Mouse (Mus musculus): ENCODE measurements around the gene Arhgap45. TPM values are rescaled to one million over a fixed set of nuclear protein-coding genes. Genes with fewer than 3 reads are reported as not detected.

Gene Arhgap45
- total RNA-seq, 2 experiments from 2014 or later: 1.7 to 1.9 TPM

GRCm38 (mm10) chr10:80071516-80071900 lies 55.1 kb downstream of the Arhgap45 start:
- intact Hi-C loops (cut with DNase I; ENCODE audit: low total_unique reads): no loop called here
- DNase-seq: no peak

GRCm38 (mm10) chr10:80072623-80073489 lies 56.4 kb downstream of the Arhgap45 start:
- intact Hi-C loops (cut with DNase I; ENCODE audit: low total_unique reads): no loop called here

DNA sequence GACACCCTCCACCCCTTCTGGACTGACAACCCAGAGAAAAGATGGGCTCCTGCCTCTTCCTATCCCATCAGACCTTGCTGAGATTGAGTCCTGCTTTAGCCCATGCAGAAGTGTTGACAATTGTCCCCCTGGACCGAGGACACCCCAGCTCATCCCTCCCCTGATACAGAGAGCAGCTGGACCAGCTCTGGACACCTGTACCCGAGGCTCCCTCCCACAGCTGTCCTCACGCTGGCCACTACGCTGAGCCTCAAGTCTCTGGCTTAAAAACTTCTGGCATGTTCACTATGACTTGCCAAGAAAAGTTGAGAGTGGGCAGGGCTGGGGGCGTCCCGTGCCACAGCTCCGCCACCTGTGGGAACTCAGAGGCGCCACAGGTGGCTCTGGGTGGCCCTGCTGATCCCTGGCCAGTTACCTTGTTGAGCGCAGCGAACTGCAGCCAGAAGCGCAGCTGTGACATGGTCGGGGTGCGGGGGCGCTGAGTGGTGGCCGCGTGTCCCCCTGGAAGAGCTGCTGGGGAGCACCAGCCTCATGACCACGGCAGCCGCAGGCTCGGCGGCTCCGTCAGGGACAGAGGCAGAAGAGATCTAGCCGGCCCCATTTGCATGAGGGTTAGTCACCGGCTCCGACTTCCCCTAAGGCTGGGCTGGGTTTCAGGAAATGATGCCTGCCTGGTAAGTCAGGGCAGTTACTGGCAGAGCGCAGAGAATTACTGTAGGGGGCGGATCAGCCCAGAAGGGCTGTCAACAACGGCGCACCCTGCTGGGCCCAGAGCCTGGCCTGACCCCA lies 58.6 kb downstream of the Arhgap45 start:
- DNase-seq: peak; percentile 76
- intact Hi-C loops (cut with DNase I; ENCODE audit: low total_unique reads): no loop called here

More at GRCm38 (mm10) chr10:80072623-80073489, 56.4 kb downstream of the Arhgap45 start:
- no peak for DNase-seq

DNA sequence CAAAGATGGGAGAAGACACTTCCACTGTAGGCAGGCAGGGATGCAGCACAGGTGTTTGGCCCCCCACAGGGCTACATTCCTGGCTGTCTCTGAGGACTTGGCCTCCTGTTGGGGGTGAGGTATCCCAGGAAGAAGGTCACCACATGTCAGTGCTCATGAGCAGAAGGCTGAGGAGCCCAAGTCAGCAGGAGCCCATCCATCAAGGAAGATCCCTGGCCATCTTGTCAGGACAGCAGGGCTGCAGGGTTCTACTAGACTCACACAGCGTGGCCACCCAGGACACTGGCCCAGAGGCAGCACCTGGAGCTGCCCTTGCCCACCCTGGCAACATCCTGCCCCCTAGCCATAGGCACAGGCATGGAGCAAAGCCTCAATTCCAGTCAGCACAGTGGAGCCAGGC lies 59.5 kb downstream of the Arhgap45 start:
- DNase-seq: no peak
- intact Hi-C loops (cut with DNase I; ENCODE audit: low total_unique reads): no loop called here

GRCm38 (mm10) chr10:80076386-80076785 lies 59.9 kb downstream of the Arhgap45 start:
- DNase-seq: no peak
- intact Hi-C loops (cut with DNase I; ENCODE audit: low total_unique reads): no loop called here

- DNase-seq: no peak
- intact Hi-C loops (cut with DNase I; ENCODE audit: low total_unique reads): no loop called here
Measured at GRCm38 (mm10) chr10:80077312-80077711, 60.9 kb downstream of the Arhgap45 start.

GRCm38 (mm10) chr10:80078366-80078765 lies 61.9 kb downstream of the Arhgap45 start:
- intact Hi-C loops (cut with DNase I; ENCODE audit: low total_unique reads): no loop called here

DNA sequence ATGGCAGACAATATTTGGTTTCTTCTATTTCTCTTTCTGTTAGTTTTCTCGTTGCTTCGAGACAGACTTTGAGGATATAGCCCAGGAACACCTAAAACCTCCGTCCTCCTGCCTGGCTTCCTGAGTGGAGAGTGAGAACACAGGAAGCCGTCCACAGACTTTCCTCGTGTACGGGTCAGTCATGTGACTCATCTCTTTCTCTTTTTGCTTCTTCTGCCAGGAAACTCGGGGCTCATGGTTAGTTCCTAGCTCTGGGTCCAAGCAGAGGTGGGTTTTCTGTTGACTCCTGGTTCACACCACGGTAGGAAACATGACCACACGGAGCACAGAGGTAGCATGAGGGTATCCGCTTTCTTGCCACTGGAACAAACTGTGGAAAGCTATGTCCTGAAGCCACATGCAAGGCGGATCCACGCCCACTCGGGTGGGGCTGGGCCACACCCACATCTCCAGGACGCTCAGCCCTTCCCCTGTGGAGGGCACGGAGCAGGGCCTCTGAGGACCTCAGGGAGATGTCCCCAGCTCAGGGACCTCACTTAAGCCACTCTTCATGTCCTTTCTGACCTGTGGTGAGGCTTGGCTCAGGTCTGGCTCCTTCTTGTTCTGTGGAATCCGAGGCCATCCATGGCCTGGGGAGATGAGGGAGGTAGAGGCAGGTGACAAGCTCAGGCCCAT lies 64.1 kb downstream of the Arhgap45 start:
- DNase-seq: no peak
- intact Hi-C loops (cut with DNase I; ENCODE audit: low total_unique reads): no loop called here

More at GRCm38 (mm10) chr10:80078366-80078765, 61.9 kb downstream of the Arhgap45 start:
- DNase-seq: no peak

Other genes starting within 250 kb of the Arhgap45 start
- gene Rnf126, start 249.7 kb upstream of the Arhgap45 start, total RNA-seq (2021): 10 to 100 TPM; 25.9 to 30.6 TPM
- 1 to 10 TPM; 1.3 to 2.2 TPM for gene Fstl3, start 239.4 kb upstream of the Arhgap45 start, total RNA-seq (2021)
- not detected for gene Prss57, start 225.7 kb upstream of the Arhgap45 start, total RNA-seq (2021)
- 10 to 100 TPM; 25.7 to 33.5 TPM for gene Palm, start 223.1 kb upstream of the Arhgap45 start, total RNA-seq (2021)
- gene Misp, start 195.7 kb upstream of the Arhgap45 start, total RNA-seq (2021): under 1 TPM in 1 of 2 experiments, not detected in 1; 0.35 TPM
- gene Ptbp1, start 162.2 kb upstream of the Arhgap45 start, total RNA-seq (2021): 10 to 100 TPM; 40.3 to 48.1 TPM
- gene Prtn3, start 142.2 kb upstream of the Arhgap45 start, total RNA-seq (2021): not detected
- gene Plppr3, start 142.0 kb upstream of the Arhgap45 start, total RNA-seq (2021): under 1 TPM; 0.09 to 0.29 TPM
- gene Elane, start 130.4 kb upstream of the Arhgap45 start, total RNA-seq (2021): not detected
- gene Cfd, start 125.8 kb upstream of the Arhgap45 start, total RNA-seq (2021): 10 to 100 TPM in 1 of 2 experiments, 1 to 10 TPM in 1; 3.6 to 16.6 TPM
- gene Med16, start 107.7 kb upstream of the Arhgap45 start, total RNA-seq (2021): 10 to 100 TPM; 37.7 to 38.1 TPM
- not detected for gene Gm26602, start 105.8 kb upstream of the Arhgap45 start, total RNA-seq (2021)
- under 1 TPM; 0.27 to 0.44 TPM for gene Kiss1r, start 99.7 kb upstream of the Arhgap45 start, total RNA-seq (2021)
- gene R3hdm4, start 95.4 kb upstream of the Arhgap45 start, total RNA-seq (2021): 100 to 1,000 TPM in 1 of 2 experiments, 10 to 100 TPM in 1; 98.8 to 106 TPM
- gene Arid3a, start 89.6 kb upstream of the Arhgap45 start, total RNA-seq (2021): 1 to 10 TPM; 2.4 to 2.7 TPM
- gene Wdr18, start 56.5 kb upstream of the Arhgap45 start, total RNA-seq (2021): 10 to 100 TPM; 18.7 to 23.0 TPM
- gene Grin3b, start 45.9 kb upstream of the Arhgap45 start, total RNA-seq (2021): under 1 TPM; 0.11 to 0.25 TPM
- gene Tmem259, start 32.3 kb upstream of the Arhgap45 start, total RNA-seq (2021): 10 to 100 TPM; 76.2 to 84.5 TPM
- gene Cnn2, start 28.1 kb upstream of the Arhgap45 start, total RNA-seq (2021): 10 to 100 TPM; 19.2 to 24.8 TPM
- gene Abca7, start 20.2 kb upstream of the Arhgap45 start, total RNA-seq (2021): 1 to 10 TPM; 4.2 TPM
- gene Polr2e, start 23.1 kb downstream of the Arhgap45 start, total RNA-seq (2021): 10 to 100 TPM; 45.3 to 55.6 TPM
- 100 to 1,000 TPM; 389 TPM for gene Gpx4, start 30.5 kb downstream of the Arhgap45 start, total RNA-seq (2021)
- 1 to 10 TPM; 6.2 to 6.3 TPM for gene Sbno2, start 88.9 kb downstream of the Arhgap45 start, total RNA-seq (2021)
- 10 to 100 TPM; 87.6 to 98.0 TPM for gene Stk11, start 99.2 kb downstream of the Arhgap45 start, total RNA-seq (2021)
- 100 to 1,000 TPM; 657 to 736 TPM for gene Atp5d, start 122.0 kb downstream of the Arhgap45 start, total RNA-seq (2021)
- gene Cbarp, start 124.2 kb downstream of the Arhgap45 start, total RNA-seq (2021): 1 to 10 TPM; 1.6 TPM
- 10 to 100 TPM; 40.3 to 43.6 TPM for gene Midn, start 131.6 kb downstream of the Arhgap45 start, total RNA-seq (2021)
- gene Cirbp, start 149.3 kb downstream of the Arhgap45 start, total RNA-seq (2021): 10 to 100 TPM; 41.4 to 41.5 TPM
- 1 to 10 TPM; 3.3 to 4.2 TPM for gene 1600002K03Rik, start 156.3 kb downstream of the Arhgap45 start, total RNA-seq (2021)
- gene Efna2, start 162.8 kb downstream of the Arhgap45 start, total RNA-seq (2021): under 1 TPM; 0.58 to 0.98 TPM
- gene Mum1, start 209.8 kb downstream of the Arhgap45 start, total RNA-seq (2021): 10 to 100 TPM; 15.2 to 19.4 TPM
- 100 to 1,000 TPM; 423 to 474 TPM for gene Ndufs7, start 232.5 kb downstream of the Arhgap45 start, total RNA-seq (2021)
- 100 to 1,000 TPM; 232 to 267 TPM for gene Gamt, start 244.4 kb downstream of the Arhgap45 start, total RNA-seq (2021)
- gene Dazap1, start 244.8 kb downstream of the Arhgap45 start, total RNA-seq (2021): 10 to 100 TPM; 49.9 to 51.0 TPM